Mouse (Mus musculus): Measurements from ENCODE around the gene Mocs2.

Gene Mocs2

GRCm38 (mm10) chr13:114854023-114854422 lies 36.0 kb downstream of the Mocs2 start:
- DNase-seq (ENCODE audit: low spot score) = no peak

GRCm38 (mm10) chr13:114854428-114854827 lies 36.4 kb downstream of the Mocs2 start:
- DNase-seq (ENCODE audit: low spot score) = no peak

GRCm38 (mm10) chr13:114855573-114856268 lies 37.7 kb downstream of the Mocs2 start:
- DNase-seq (ENCODE audit: low spot score) = no peak

GRCm38 (mm10) chr13:114856269-114856627 lies 38.2 kb downstream of the Mocs2 start:
- DNase-seq (ENCODE audit: low spot score) = no peak

GRCm38 (mm10) chr13:114857525-114857924 lies 39.5 kb downstream of the Mocs2 start:
- DNase-seq (ENCODE audit: low spot score) = no peak

- no peak for DNase-seq (ENCODE audit: low spot score)
Observed at GRCm38 (mm10) chr13:114874738-114875137, 56.7 kb downstream of the Mocs2 start.

GRCm38 (mm10) chr13:114876005-114876520 lies 58.0 kb downstream of the Mocs2 start:
- no peak for DNase-seq (ENCODE audit: low spot score)

GRCm38 (mm10) chr13:114878667-114879066 lies 60.6 kb downstream of the Mocs2 start:
- no peak for DNase-seq (ENCODE audit: low spot score)
